Mouse (Mus musculus) small intestine, adult 2 months (tissue): ENCODE measurements around the gene Tjp1. TPM values are rescaled to one million over a fixed set of nuclear protein-coding genes. Genes with fewer than 3 reads are reported as not detected.

ENCODE experiments used
- H3K27ac ChIP-seq: fragments of 200-500 bp; 2 replicates; pipeline ENCODE4 v1.5.1; 2012; ENCODE audit warnings: low read depth, low read length, control low read depth, inconsistent platforms; ENCODE audit not compliant: insufficient read depth
- H3K27me3 ChIP-seq: fragments of 200-500 bp; 2 replicates; pipeline ENCODE4 v1.6.1; 2012; ENCODE audit warnings: mild to moderate bottlenecking, moderate library complexity, low read length, inconsistent platforms; ENCODE audit not compliant: control insufficient read depth, insufficient read depth
- H3K36me3 ChIP-seq: fragments of 200-500 bp; 2 replicates; pipeline ENCODE4 v1.6.1; 2012; ENCODE audit warnings: mild to moderate bottlenecking, low read length, control low read depth, inconsistent platforms; ENCODE audit not compliant: control insufficient read depth, insufficient read depth
- H3K4me1 ChIP-seq: fragments of 200-500 bp; 2 replicates; pipeline ENCODE4 v1.6.1; 2012; ENCODE audit warnings: low read length, inconsistent platforms, mixed read lengths; ENCODE audit not compliant: control insufficient read depth, insufficient read depth, insufficient read length
- H3K4me3 ChIP-seq: fragments of 200-500 bp; 2 replicates; pipeline ENCODE4 v1.5.1; 2012; ENCODE audit warnings: low read depth, mild to moderate bottlenecking, control low read depth, inconsistent platforms, low read length, moderate library complexity
- CTCF ChIP-seq: fragments of 200-500 bp; IDR thresholded peaks from 2 replicates; pipeline ENCODE4 v1.5.1; 2012; ENCODE audit warnings: low read depth, mild to moderate bottlenecking, control low read depth, inconsistent platforms, low read length, moderate library complexity, mixed read lengths; ENCODE audit not compliant: insufficient replicate concordance, insufficient read length; ENCODE audit errors: extremely low read depth
- POLR2A ChIP-seq: fragments of 200-500 bp; IDR thresholded peaks from 2 replicates; pipeline ENCODE4 v1.6.1; 2012; ENCODE audit warnings: low read depth, mild to moderate bottlenecking, control low read depth, inconsistent platforms, low read length, moderate library complexity
- WGBS: fragments of 180-500 bp; shearing (Covaris S2); methylation state at CpG from one replicate; pipeline ENCODE4 v1.1.7; 2018; 5-methylcytosine and 5-hydroxymethylcytosine counted together
- polyA plus RNA-seq: library from polyadenylated mRNA; depleted of rRNA; stranded (reverse); fragments of >200 nt; gene quantifications from 2 replicates; pipeline ENCODE4 v1.2.3, GENCODE M21; 2012

Gene Tjp1
- polyA plus RNA-seq, 1 experiment, result 13.2 TPM

GRCm38 (mm10) chr7:65359774-65360173 is 167.8 kb downstream of the Tjp1 start:
- Histone ChIP-seq H3K36me3 (no peaks in the 10 kb centered on the region), H3K4me3 (no peak overlapping the region), H3K27me3 (no peaks in the 10 kb centered on the region), H3K27ac (no peak overlapping the region), H3K4me1 (peaks cover 11% of the 10 kb centered on the region; the same call in 1 of the 2 replicates)
- no peak for TF ChIP-seq CTCF
- WGBS, result 42% methylated on average over 8 of the region's 8 CpGs

GRCm38 (mm10) chr7:65357538-65357937 is 170.0 kb downstream of the Tjp1 start:
- H3K27ac ChIP-seq, result 0 out of 2 replicates have a peak overlapping the region, but pooled peaks have one; percentile 26
- 13% methylated on average over 1 of the region's 1 CpGs for WGBS

GRCm38 (mm10) chr7:65356204-65356603 is 171.4 kb downstream of the Tjp1 start:
- H3K4me3 ChIP-seq, result no peak overlapping the region
- TF ChIP-seq POLR2A, result no peak
- TF ChIP-seq CTCF, result no peak
- no peaks in the 10 kb centered on the region for H3K27me3 ChIP-seq
- H3K4me1 ChIP-seq, result peaks cover 11% of the 10 kb centered on the region; the same call in 1 of the 2 replicates
- H3K36me3 ChIP-seq, result no peaks in the 10 kb centered on the region
- WGBS, result 57% methylated on average over 1 of the region's 1 CpGs
- no peak overlapping the region for H3K27ac ChIP-seq

More at GRCm38 (mm10) chr7:65357538-65357937, 170.0 kb downstream of the Tjp1 start:
- no peak for TF ChIP-seq CTCF
- no peak for TF ChIP-seq POLR2A
- Histone ChIP-seq H3K36me3 (no peaks in the 10 kb centered on the region), H3K4me3 (no peak overlapping the region), H3K27me3 (no peaks in the 10 kb centered on the region), H3K4me1 (peaks cover 11% of the 10 kb centered on the region; the same call in 1 of the 2 replicates)

- TF ChIP-seq CTCF, result no peak
- TF ChIP-seq POLR2A, result no peak
- peaks cover 13% of the 10 kb centered on the region for H3K4me1 ChIP-seq
- no peak overlapping the region for H3K27ac ChIP-seq
- WGBS, result 61% methylated on average over 2 of the region's 2 CpGs
- H3K27me3 ChIP-seq, result no peaks in the 10 kb centered on the region
- no peaks in the 10 kb centered on the region for H3K36me3 ChIP-seq
- H3K4me3 ChIP-seq, result no peak overlapping the region
Observed at GRCm38 (mm10) chr7:65354908-65355307, 172.7 kb downstream of the Tjp1 start.

DNA sequence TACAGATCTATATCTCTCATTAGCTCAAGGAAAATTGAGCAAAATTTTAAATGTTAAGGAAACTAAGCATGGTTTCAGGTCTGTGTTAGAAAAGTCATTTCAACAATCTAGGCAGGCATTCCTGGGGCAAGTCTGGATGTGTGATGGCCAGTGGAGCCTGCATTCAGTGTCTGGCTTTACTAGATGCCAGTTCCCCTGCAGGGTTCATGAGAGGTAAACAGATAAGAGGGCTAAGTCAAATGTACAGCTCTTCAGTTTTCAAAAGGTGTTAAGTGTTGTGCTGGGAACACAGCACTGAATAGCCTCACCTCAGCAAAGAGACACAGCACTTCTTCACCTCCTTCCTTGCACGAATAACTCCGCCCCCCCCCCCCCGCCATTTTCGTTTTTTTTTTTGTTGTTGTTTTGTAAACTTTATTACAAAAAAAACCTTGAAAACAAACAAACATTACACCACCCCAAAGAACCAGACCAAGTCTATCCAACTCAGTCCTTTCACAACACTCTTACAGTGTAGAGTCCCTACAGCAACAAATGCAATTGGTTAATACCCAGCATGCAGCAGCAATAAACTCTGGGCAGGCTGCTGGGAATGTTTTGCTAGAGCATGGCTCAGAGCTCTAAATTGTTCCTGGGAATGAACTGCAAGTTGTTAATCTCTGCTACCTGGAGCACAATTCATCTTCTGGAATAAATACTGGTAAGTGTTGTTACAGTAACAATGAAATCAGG is 177.1 kb downstream of the Tjp1 start:
- Histone ChIP-seq H3K27me3 (no peaks in the 10 kb centered on the region; the same call in 1 of the 2 replicates), H3K27ac (no peak overlapping the region), H3K4me1 (peaks cover 10% of the 10 kb centered on the region), H3K36me3 (no peaks in the 10 kb centered on the region), H3K4me3 (no peak overlapping the region)
- WGBS, result 59% methylated on average over 4 of the region's 4 CpGs
- TF ChIP-seq CTCF, result no peak

DNA sequence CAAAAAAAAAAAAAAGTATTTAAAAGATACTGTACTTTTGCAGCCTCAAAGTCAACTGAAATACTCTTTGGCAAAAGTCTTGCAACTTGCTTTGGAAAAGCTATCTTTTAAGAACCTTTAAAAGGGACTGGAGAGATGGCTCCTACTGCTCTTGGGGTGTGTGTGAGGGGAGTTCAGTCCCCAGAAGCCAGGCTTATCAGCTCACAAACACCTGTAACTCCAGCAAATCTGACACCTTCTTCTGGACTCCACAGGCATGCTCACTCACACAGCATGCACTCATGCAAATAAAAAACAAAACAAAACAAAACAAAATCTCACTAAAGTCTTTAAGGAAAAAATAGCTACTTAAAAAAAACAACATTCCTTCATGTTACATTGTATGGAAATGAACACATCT is 179.0 kb downstream of the Tjp1 start:
- Histone ChIP-seq H3K4me3 (no peak overlapping the region), H3K4me1 (peaks cover 10% of the 10 kb centered on the region), H3K27ac (no peak overlapping the region), H3K36me3 (no peaks in the 10 kb centered on the region), H3K27me3 (no peaks in the 10 kb centered on the region; the same call in 1 of the 2 replicates)
- TF ChIP-seq POLR2A, result no peak
- no peak for TF ChIP-seq CTCF

GRCm38 (mm10) chr7:65345314-65345713 is 182.3 kb downstream of the Tjp1 start:
- H3K36me3 ChIP-seq, result peaks cover 16% of the 10 kb centered on the region
- H3K4me3 ChIP-seq, result no peak overlapping the region
- no peak for TF ChIP-seq POLR2A
- no peak for TF ChIP-seq CTCF
- H3K4me1 ChIP-seq, result peaks cover 8% of the 10 kb centered on the region
- H3K27me3 ChIP-seq, result no peaks in the 10 kb centered on the region; the same call in 1 of the 2 replicates
- H3K27ac ChIP-seq, result no peak overlapping the region
- 83% methylated on average over 3 of the region's 3 CpGs for WGBS
